Mouse (Mus musculus): ENCODE results near the gene Scand1. TPM values are rescaled to one million over a fixed set of nuclear protein-coding genes. Genes with fewer than 3 reads are reported as not detected.

The Scand1 gene
- polyA plus RNA-seq, 1 experiment: 16.3 TPM

DNA sequence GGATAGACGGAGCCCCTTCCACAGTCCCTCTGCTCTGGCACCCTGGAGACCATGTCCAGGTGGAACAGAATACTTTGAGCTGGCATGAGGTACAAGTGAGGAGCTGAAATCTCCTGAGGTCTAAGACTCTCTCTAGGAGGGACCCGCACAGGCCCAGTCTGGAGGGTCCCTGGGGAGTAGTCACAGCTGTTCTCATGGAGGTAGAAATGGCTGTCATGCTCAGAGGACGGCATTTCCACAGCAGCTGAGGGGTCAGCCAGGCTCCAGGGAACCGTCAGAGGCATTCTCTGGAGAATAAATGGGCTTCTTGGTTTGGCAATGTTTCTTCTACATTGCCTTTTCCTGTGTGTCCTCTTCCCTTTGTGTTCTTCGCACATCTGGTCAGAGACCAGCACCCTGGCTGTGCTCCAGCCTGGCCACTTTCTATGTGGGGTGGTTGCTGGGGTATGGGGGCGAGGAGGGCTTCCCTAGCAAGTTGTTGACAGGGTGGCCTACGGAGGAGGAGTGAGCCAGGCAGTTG lies 19.0 kb upstream of the Scand1 start:
- TF ChIP-seq POLR2A (IDR thresholded peaks at IDR 0.05; ENCODE audit: low read depth, low read length) (no peak), CTCF (IDR thresholded peaks at IDR 0.05; ENCODE audit: borderline replicate concordance, insufficient read depth, low read length) (no peak)
- Histone ChIP-seq H3K4me1 (ENCODE audit: control insufficient read depth, insufficient read depth, low read length) (no peaks in the 10 kb centered on the region), H3K27ac (ENCODE audit: insufficient read depth, low read length) (no peak overlapping the region), H3K4me3 (ENCODE audit: insufficient read depth, low read length) (no peak overlapping the region)

DNA sequence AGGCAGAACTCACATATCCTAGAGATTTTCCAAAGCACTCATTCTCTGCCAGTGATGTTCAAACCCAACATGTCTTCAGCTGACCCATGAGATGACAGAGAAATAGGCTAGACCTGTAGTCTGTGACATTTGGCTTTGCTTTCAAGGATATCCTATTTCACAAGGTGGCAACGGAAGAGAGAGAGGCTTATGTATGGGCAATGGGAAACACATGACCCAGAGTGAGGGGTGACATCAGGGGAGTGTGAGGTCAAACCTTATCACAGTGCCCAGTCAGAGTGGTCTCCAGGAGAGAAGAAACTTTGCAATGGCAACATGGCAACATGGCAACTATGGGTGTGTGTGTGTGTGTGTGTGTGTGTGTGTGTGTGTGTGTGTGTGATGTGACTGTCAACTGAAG lies 18.2 kb upstream of the Scand1 start:
- TF ChIP-seq POLR2A (IDR thresholded peaks at IDR 0.05; ENCODE audit: low read depth, low read length) (no peak), CTCF (IDR thresholded peaks at IDR 0.05; ENCODE audit: borderline replicate concordance, insufficient read depth, low read length) (no peak)
- H3K27ac ChIP-seq (ENCODE audit: insufficient read depth, low read length): no peak overlapping the region
- no peak overlapping the region for H3K4me3 ChIP-seq (ENCODE audit: insufficient read depth, low read length)
- H3K4me1 ChIP-seq (ENCODE audit: control insufficient read depth, insufficient read depth, low read length): no peaks in the 10 kb centered on the region

DNA sequence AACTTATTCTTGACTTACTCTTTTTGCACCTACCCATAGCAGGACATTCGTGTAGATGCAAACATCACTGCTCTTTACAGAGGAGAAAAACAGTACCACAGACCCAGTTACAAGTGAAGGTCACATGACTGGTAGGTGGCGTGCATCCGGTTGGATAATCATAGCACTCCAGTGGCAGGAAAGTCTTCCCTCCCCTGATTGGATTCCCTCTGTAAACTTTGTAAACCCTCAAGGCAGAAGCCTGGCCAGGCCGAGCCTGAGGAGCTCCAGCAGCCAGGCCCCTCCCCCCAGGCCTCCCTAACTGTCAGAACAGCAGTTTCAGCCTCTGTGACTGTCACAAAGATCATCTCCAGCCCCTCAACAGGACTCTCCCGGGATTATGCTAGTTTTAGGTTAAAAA lies 12.2 kb upstream of the Scand1 start:
- Histone ChIP-seq H3K4me1 (ENCODE audit: control insufficient read depth, insufficient read depth, low read length) (no peaks in the 10 kb centered on the region), H3K27ac (ENCODE audit: insufficient read depth, low read length) (peak overlapping the region; percentile 66; the same call in 1 of the 2 replicates), H3K4me3 (ENCODE audit: insufficient read depth, low read length) (no peak overlapping the region)
- no peak for TF ChIP-seq CTCF (IDR thresholded peaks at IDR 0.05; ENCODE audit: borderline replicate concordance, insufficient read depth, low read length)
- no peak for TF ChIP-seq POLR2A (IDR thresholded peaks at IDR 0.05; ENCODE audit: low read depth, low read length)

DNA sequence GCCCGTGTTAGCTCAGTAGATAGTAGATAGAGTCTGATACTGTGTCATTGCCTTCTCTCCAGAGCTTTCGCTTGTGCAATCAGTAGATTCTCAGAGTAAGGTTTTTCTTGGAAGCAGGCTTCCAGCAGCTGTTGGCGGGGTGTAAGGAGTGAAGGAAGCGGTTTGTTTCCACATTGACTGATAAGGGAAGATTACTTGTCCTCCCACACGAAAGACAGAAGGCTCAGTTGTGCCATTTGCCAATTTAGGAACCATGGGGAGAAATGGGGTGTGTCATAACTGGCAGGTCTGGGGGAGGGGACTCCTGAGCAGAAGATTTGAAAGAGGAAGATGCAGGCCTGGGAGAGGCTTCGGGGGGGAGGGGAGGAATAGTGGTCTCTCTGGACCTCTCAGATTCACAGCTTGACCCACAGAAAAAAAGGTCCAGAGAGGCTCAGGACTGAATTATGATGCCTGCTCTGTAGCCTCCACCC lies 11.6 kb upstream of the Scand1 start:
- Histone ChIP-seq H3K27ac (ENCODE audit: insufficient read depth, low read length) (peak overlapping the region; percentile 66; the same call in 1 of the 2 replicates), H3K4me3 (ENCODE audit: insufficient read depth, low read length) (no peak overlapping the region), H3K4me1 (ENCODE audit: control insufficient read depth, insufficient read depth, low read length) (no peaks in the 10 kb centered on the region)
- TF ChIP-seq POLR2A (IDR thresholded peaks at IDR 0.05; ENCODE audit: low read depth, low read length) (no peak), CTCF (IDR thresholded peaks at IDR 0.05; ENCODE audit: borderline replicate concordance, insufficient read depth, low read length) (no peak)

DNA sequence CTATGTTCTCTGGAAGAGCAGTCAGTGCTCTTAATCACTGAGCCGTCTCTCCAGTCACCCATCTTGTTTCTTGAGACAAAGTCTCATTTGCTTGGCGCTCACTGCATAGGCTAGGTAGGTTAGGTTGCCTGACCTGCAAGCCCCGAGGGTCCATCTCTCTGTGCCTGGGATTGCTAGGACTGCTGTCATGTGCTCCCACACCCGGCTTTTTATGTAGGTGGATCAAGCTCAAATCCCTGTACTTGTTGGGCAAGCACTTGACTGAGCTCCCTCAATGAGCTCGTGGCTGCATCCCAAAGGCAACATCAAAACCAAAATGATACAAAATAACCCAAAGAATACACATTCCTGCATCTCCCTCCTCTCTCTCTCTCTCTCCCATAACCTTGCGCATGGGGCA lies 9.0 kb upstream of the Scand1 start:
- Histone ChIP-seq H3K27ac (ENCODE audit: insufficient read depth, low read length) (no peak overlapping the region), H3K4me3 (ENCODE audit: insufficient read depth, low read length) (no peak overlapping the region), H3K4me1 (ENCODE audit: control insufficient read depth, insufficient read depth, low read length) (no peaks in the 10 kb centered on the region)
- no peak for TF ChIP-seq CTCF (IDR thresholded peaks at IDR 0.05; ENCODE audit: borderline replicate concordance, insufficient read depth, low read length)
- TF ChIP-seq POLR2A (IDR thresholded peaks at IDR 0.05; ENCODE audit: low read depth, low read length): no peak

DNA sequence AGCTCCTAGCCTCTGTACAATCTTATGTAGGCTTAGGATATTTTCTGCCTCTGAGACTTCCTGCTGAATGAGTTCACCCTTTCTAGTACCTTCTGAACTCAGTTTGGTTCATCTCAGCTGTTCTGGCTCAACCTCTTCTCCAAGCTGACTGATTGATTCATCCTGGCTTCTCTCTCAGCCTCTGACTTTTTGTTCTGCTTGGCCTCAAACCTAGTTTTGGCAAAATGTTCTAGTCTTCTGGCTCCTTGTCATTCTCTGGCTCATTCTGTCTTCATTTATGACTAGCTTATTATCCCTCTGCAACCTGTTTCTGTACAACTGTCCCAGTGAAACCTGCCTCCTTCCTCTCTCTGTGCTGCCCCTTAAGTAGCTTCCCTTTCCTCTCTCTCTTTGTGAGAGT lies 6.0 kb upstream of the Scand1 start:
- Histone ChIP-seq H3K4me1 (ENCODE audit: control insufficient read depth, insufficient read depth, low read length) (peaks cover 4% of the 10 kb centered on the region), H3K4me3 (ENCODE audit: insufficient read depth, low read length) (no peak overlapping the region), H3K27ac (ENCODE audit: insufficient read depth, low read length) (no peak overlapping the region)
- TF ChIP-seq POLR2A (IDR thresholded peaks at IDR 0.05; ENCODE audit: low read depth, low read length): no peak
- TF ChIP-seq CTCF (IDR thresholded peaks at IDR 0.05; ENCODE audit: borderline replicate concordance, insufficient read depth, low read length): no peak

DNA sequence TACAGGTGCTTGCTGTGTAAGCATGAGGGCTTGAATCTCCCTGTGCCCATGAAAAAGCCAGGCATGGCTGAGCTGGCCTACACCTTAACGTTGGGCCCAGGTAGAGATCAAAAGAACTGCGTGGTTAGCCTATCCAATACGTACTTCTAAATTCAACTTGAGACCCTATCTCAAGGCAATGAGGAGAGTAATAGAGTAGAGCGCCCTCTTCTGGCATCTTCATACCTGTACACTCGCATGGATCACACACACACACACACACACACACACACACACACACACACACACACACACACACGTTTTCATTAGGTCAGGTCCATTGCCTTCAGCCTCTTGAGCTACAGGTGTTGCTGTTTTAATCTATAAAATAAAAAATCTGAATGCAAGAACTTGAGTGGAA lies 2.3 kb upstream of the Scand1 start:
- TF ChIP-seq CTCF (IDR thresholded peaks at IDR 0.05; ENCODE audit: borderline replicate concordance, insufficient read depth, low read length): no peak
- peaks cover 4% of the 10 kb centered on the region for H3K4me1 ChIP-seq (ENCODE audit: control insufficient read depth, insufficient read depth, low read length)
- H3K27ac ChIP-seq (ENCODE audit: insufficient read depth, low read length): no peak overlapping the region
- H3K4me3 ChIP-seq (ENCODE audit: insufficient read depth, low read length): no peak overlapping the region

DNA sequence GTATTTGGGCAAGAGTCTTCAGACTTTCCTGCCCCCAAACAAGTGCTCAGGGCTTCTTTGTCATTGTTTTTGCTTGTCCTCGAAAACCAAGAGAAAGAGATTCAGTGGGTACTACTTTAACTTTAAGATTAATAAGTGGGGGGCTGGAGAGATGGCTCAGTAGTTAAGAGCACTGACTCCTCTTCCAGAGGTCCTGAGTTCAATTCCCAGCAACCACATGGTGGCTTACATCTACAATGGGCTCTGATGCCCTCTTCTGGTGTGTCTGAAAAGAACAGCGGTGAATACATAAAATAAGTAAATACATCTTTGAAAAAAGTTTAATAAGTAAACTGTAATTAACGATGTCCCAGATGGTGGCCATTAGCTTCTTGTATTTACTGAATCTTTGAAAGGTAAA lies 649 bp upstream of the Scand1 start:
- Histone ChIP-seq H3K27ac (ENCODE audit: insufficient read depth, low read length) (peak overlapping the region; percentile 94; the same call in 1 of the 2 replicates), H3K4me3 (ENCODE audit: insufficient read depth, low read length) (peak overlapping the region; percentile 67), H3K4me1 (ENCODE audit: control insufficient read depth, insufficient read depth, low read length) (peaks cover 4% of the 10 kb centered on the region)
- no peak for TF ChIP-seq CTCF (IDR thresholded peaks at IDR 0.05; ENCODE audit: borderline replicate concordance, insufficient read depth, low read length)
- TF ChIP-seq POLR2A (IDR thresholded peaks at IDR 0.05; ENCODE audit: low read depth, low read length): no peak

DNA sequence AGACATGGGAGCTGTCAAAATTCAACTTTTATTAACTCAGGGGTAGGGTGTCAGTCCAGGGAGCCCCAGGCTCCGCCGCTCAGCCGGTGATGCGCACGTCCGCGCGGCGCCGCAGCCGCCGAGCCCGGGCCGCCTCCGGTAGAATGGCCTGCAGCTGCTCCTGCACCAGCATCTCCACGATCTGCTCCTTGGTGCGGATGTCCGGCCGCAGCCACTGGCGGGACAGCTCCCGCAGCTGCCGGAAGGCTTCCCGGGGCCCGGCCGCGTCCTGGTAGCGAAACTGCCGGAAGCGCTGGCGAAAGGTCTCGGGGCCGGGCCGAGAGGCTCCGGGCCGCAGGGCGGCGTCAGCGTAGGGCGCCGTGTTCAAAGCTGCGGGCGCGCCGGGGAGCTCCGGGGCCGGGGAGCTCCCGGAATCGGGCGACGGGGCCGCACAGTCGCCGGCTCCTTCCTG lies 638 bp downstream of the Scand1 start:
- TF ChIP-seq CTCF (IDR thresholded peaks at IDR 0.05; ENCODE audit: borderline replicate concordance, insufficient read depth, low read length) (no peak), POLR2A (IDR thresholded peaks at IDR 0.05; ENCODE audit: low read depth, low read length) (no peak; the same call in 1 of the 2 replicates)

DNA sequence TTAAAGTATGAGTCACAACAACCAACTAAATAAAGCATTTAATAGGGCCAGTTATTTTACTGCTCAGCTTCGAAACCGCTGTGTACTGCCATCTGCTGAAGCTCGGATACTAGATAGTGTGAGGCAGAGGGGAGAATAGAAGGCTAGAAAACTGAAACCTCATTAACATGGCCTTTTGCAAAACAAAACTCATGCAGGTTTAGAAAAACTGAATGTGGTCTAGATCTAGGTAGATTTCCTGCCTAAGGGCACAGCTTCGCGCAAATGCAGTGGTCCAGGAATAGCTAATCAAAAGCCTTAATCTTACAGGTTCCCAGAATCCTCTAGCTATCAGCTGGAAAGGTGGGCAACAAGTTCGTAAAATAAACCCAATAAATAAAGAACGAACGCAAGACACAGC lies 1.1 kb downstream of the Scand1 start:
- Histone ChIP-seq H3K4me3 (ENCODE audit: insufficient read depth, low read length) (peak overlapping the region; percentile 67), H3K4me1 (ENCODE audit: control insufficient read depth, insufficient read depth, low read length) (peaks cover 4% of the 10 kb centered on the region), H3K27ac (ENCODE audit: insufficient read depth, low read length) (peak overlapping the region; percentile 94)
- TF ChIP-seq CTCF (IDR thresholded peaks at IDR 0.05; ENCODE audit: borderline replicate concordance, insufficient read depth, low read length) (no peak), POLR2A (IDR thresholded peaks at IDR 0.05; ENCODE audit: low read depth, low read length) (peak; percentile 42; the same call in 1 of the 2 replicates)

More for the DNA sequence above, 638 bp downstream of the Scand1 start:
- Histone ChIP-seq H3K4me3 (ENCODE audit: insufficient read depth, low read length) (peak overlapping the region; percentile 67), H3K4me1 (ENCODE audit: control insufficient read depth, insufficient read depth, low read length) (peaks cover 4% of the 10 kb centered on the region), H3K27ac (ENCODE audit: insufficient read depth, low read length) (peak overlapping the region; percentile 94)

Measured in embryonic fibroblast, embryonic 13.5 days (primary cell).